Comparison of ENCODE assay signal across 13 mouse cellular contexts in the genomic region with DNA sequence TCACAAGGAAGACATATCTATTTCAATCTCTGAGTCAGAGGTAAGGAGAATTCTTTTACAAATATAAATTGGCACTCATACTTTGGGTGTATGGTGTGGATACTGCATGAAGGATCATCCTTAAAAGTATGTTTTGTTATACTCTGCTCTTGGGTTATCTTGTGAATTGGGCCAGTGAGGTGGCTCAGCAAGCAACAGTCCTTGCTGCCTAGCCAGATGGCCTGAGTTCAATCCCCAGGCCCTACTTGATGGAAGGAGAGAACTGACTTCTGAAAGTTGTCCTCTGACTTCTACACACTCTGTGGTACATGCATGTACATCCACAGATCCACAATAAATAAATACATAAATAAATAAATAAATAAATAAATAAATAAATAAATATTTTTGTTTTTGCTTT. TPM values are rescaled to one million over a fixed set of nuclear protein-coding genes. Genes with fewer than 3 reads are reported as not detected.
A peak's percentile ranks its signal among the peaks of the same experiment; 100 is the strongest.
DNase-seq lines count a peak whose midpoint lies in the region; ATAC-seq and TF ChIP-seq lines count a peak whose summit lies in the region.
"Had no signal": no experiment of that assay in that cellular context is flagged by ENCODE, and none has a peak within 500 bp of the region (broad histone marks: within the 10 kb centered on the region; RNA-seq: fewer than 3 reads in every experiment).

No protein-coding gene starts in this region.

- no peak for DNase-seq in heart, postnatal 4 days
- no peak for DNase-seq in forebrain, embryonic 14.5 days (ENCODE audit: low spot score)
- no peak for DNase-seq in embryo, embryonic 10 days (ENCODE audit: low spot score)
- DNase-seq in kidney, adult 18-20 months: no peak
- DNase-seq: adrenal gland, postnatal 10 days; kidney, adult 2 months had no signal

- no peak overlapping the region for H3K4me3 ChIP-seq in heart, embryonic 11.5 days (ENCODE audit: low read depth, low read length)
- no peak overlapping the region for H3K4me3 ChIP-seq in cortical plate, adult 2 months (ENCODE audit: insufficient read depth, low read length)
- no peak overlapping the region for H3K4me3 ChIP-seq in forebrain, embryonic 14.5 days (ENCODE audit: low read depth, low read length)
- H3K4me3 ChIP-seq in hindbrain, embryonic 16.5 days (ENCODE audit: low read length): no peak overlapping the region
- H3K4me3 ChIP-seq: limb, embryonic 13.5 days; lung, embryonic 15.5 days; midbrain, embryonic 12.5 days had no signal

- no peak overlapping the region for H3K9ac ChIP-seq in heart, embryonic 11.5 days (ENCODE audit: low read depth, low read length)
- H3K9ac ChIP-seq in forebrain, embryonic 14.5 days (ENCODE audit: low read length): no peak overlapping the region
- no peak overlapping the region for H3K9ac ChIP-seq in hindbrain, embryonic 16.5 days (ENCODE audit: low read depth, low read length)
- H3K9ac ChIP-seq: limb, embryonic 13.5 days; lung, embryonic 15.5 days; midbrain, embryonic 12.5 days had no signal

- peak overlapping the region; percentile 85 for H3K27ac ChIP-seq in heart, embryonic 11.5 days (ENCODE audit: low read depth, low read length)
- peak overlapping the region; percentile 14 for H3K27ac ChIP-seq in cortical plate, adult 2 months (ENCODE audit: insufficient read depth, low read length)
- peak overlapping the region; percentile 82 for H3K27ac ChIP-seq in forebrain, embryonic 14.5 days (ENCODE audit: low read depth, low read length)
- peak overlapping the region; percentile 80 for H3K27ac ChIP-seq in hindbrain, embryonic 16.5 days (ENCODE audit: low read depth, low read length)
- H3K27ac ChIP-seq: limb, embryonic 13.5 days; lung, embryonic 15.5 days had no signal

- 0 out of 2 replicates have a peak, but pooled peaks have one; percentile 15 for ATAC-seq in heart, embryonic 11.5 days (replicated peaks; ENCODE audit: insufficient number of reproducible peaks, low FRiP score, low TSS enrichment)
- peak; percentile 21 for ATAC-seq in forebrain, embryonic 14.5 days
- ATAC-seq in hindbrain, embryonic 16.5 days: peak; percentile 3; the same call in 1 of the 2 replicates

- no peaks in the 10 kb centered on the region for H3K36me3 ChIP-seq in heart, embryonic 11.5 days (ENCODE audit: control insufficient read depth, insufficient read depth, low read length)
- H3K36me3 ChIP-seq in forebrain, embryonic 14.5 days (ENCODE audit: control insufficient read depth, insufficient read depth, low read length): no peaks in the 10 kb centered on the region
- H3K36me3 ChIP-seq in hindbrain, embryonic 16.5 days (ENCODE audit: control insufficient read depth, insufficient read depth, low read length): no peaks in the 10 kb centered on the region
- H3K36me3 ChIP-seq: limb, embryonic 13.5 days; lung, embryonic 15.5 days; midbrain, embryonic 12.5 days had no signal

- no peak for TF ChIP-seq CTCF in cortical plate, adult 2 months (IDR thresholded peaks at IDR 0.05; ENCODE audit: extremely low read depth, insufficient read depth, low read length)

- H3K27me3 ChIP-seq in heart, embryonic 11.5 days (ENCODE audit: control insufficient read depth, insufficient read depth, low read length): no peaks in the 10 kb centered on the region
- no peaks in the 10 kb centered on the region for H3K27me3 ChIP-seq in forebrain, embryonic 14.5 days (replicated peaks; ENCODE audit: control insufficient read depth, insufficient read depth, low read length)
- no peaks in the 10 kb centered on the region for H3K27me3 ChIP-seq in hindbrain, embryonic 16.5 days (replicated peaks; ENCODE audit: control insufficient read depth, insufficient read depth, low read length)
- H3K27me3 ChIP-seq: CH12.LX; limb, embryonic 13.5 days; lung, embryonic 15.5 days; midbrain, embryonic 12.5 days had no signal

- H3K4me1 ChIP-seq in heart, embryonic 11.5 days (ENCODE audit: control insufficient read depth, insufficient read depth, low read length): peaks cover 18% of the 10 kb centered on the region; the same call in 1 of the 2 replicates
- peaks cover 18% of the 10 kb centered on the region for H3K4me1 ChIP-seq in cortical plate, adult 2 months (ENCODE audit: control insufficient read depth, insufficient read depth, low read length)
- H3K4me1 ChIP-seq in forebrain, embryonic 14.5 days (ENCODE audit: control insufficient read depth, insufficient read depth, low read length): peaks cover 22% of the 10 kb centered on the region
- peaks cover 18% of the 10 kb centered on the region for H3K4me1 ChIP-seq in hindbrain, embryonic 16.5 days (ENCODE audit: control insufficient read depth, insufficient read depth, low read depth, low read length)
- H3K4me1 ChIP-seq: lung, embryonic 15.5 days had no signal

- H3K9me3 ChIP-seq in heart, embryonic 11.5 days (replicated peaks; ENCODE audit: control insufficient read depth, low read length): no peaks in the 10 kb centered on the region
- no peaks in the 10 kb centered on the region for H3K9me3 ChIP-seq in forebrain, embryonic 14.5 days (replicated peaks; ENCODE audit: control insufficient read depth, low read length)
- H3K9me3 ChIP-seq in hindbrain, embryonic 16.5 days (ENCODE audit: control insufficient read depth, low read length): no peaks in the 10 kb centered on the region
- H3K9me3 ChIP-seq: limb, embryonic 13.5 days; lung, embryonic 15.5 days; midbrain, embryonic 12.5 days had no signal

- TF ChIP-seq POLR2A in cortical plate, adult 2 months (IDR thresholded peaks at IDR 0.05; ENCODE audit: extremely low read depth, insufficient read depth, low read length): no peak

- H3K4me2 ChIP-seq in heart, embryonic 11.5 days: peak overlapping the region; percentile 29; the same call in 1 of the 2 replicates
- peak overlapping the region; percentile 24; the same call in 1 of the 2 replicates for H3K4me2 ChIP-seq in forebrain, embryonic 14.5 days (ENCODE audit: low read length)
- H3K4me2 ChIP-seq in hindbrain, embryonic 16.5 days (ENCODE audit: low read length): no peak overlapping the region
- H3K4me2 ChIP-seq: limb, embryonic 13.5 days; lung, embryonic 15.5 days; midbrain, embryonic 12.5 days had no signal

RNA-seq across cellular contexts. Expression of a gene that starts 51.8 kb away (rescaled TPM):
- 7.8 and 10.0 TPM in 2 replicates for polyA plus RNA-seq in heart, embryonic 11.5 days (2014; fragmentation: Nextera tagmentation; extraction: Ambion mirVana)
- total RNA-seq in heart, postnatal 4 days (2021): 1 to 10 TPM; 8.3 to 9.1 TPM
- 204 and 216 TPM in 2 replicates for polyA plus RNA-seq in cortical plate, adult 2 months (2012; rRNA removed)
- 38.4 and 49.6 TPM in 2 replicates for polyA plus RNA-seq in forebrain, embryonic 14.5 days (2014; fragmentation: Nextera tagmentation; extraction: Ambion mirVana)
- 134 and 137 TPM in 2 replicates for polyA plus RNA-seq in hindbrain, embryonic 16.5 days (2015; fragmentation: Nextera tagmentation; extraction: Ambion mirVana)
- total RNA-seq: CH12.LX had no signal

Comparison
In these comparisons a context has a peak if more than half of its experiments do, and no peak if none do; other contexts are left out.
1. H3K27ac ChIP-seq: peak in every context shown above with its lines; median percentile 85 in heart, embryonic 11.5 days; 82 in forebrain, embryonic 14.5 days; 80 in hindbrain, embryonic 16.5 days; 14 in cortical plate, adult 2 months.